Mouse (Mus musculus): Measurements from ENCODE around the gene Efcab11. TPM values are rescaled to one million over a fixed set of nuclear protein-coding genes. Genes with fewer than 3 reads are reported as not detected.

Gene Efcab11
- total and polyA plus RNA-seq, 3 experiments: 7.9 to 12.2 (median 8.0) TPM

DNA sequence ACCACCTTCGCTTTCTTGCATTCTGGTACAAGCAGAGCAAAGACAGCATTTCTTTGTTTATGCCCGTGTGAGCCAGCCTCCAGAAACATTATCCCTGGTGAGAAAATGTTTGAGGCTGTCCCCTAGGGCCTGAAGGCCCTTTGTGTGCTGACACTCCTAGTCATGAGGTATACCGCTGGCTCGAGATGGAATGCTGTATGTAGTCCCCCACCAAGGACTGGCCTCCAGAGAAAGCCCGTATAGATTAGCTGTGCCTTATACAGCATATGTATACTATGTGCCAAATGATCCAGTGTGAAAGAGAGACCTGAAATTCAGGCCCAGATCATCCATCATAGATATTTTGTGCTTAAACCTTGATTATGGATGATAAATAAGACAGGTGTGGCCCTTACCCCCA, 39.5 kb upstream of the Efcab11 start:
- Histone ChIP-seq H3K79me2 (replicated peaks; ENCODE audit: control insufficient read depth, extremely low read depth, insufficient read depth, poor library complexity, severe bottlenecking) (no peaks in the 10 kb centered on the region), H3K4me2 (ENCODE audit: insufficient read depth, low read depth, poor library complexity, severe bottlenecking) (no peak overlapping the region), H3K4me1 (ENCODE audit: control insufficient read depth in 1 of 2, insufficient read depth in 2 of 2) (no peaks in the 10 kb centered on the region), H3K27ac (ENCODE audit: insufficient read depth, low read depth) (no peak overlapping the region), H3K4me3 (replicated peaks in 1 of 3; ENCODE audit: low read depth in 2 of 3, low read length in 2 of 3, poor library complexity in 1 of 3) (no peak overlapping the region), H3K27me3 (replicated peaks) (no peaks in the 10 kb centered on the region), H3K9ac (ENCODE audit: insufficient read depth, low read depth) (no peak overlapping the region), H3K9me3 (replicated peaks; ENCODE audit: low read length) (no peaks in the 10 kb centered on the region), H3K36me3 (replicated peaks in 1 of 2; ENCODE audit: control insufficient read depth in 1 of 2, insufficient read depth in 1 of 2, low read length in 1 of 2) (peaks cover 11 to 87% of the 10 kb centered on the region in 2 experiments)
- no peak for DNase-seq (ENCODE audit: extremely low read depth)
- in situ Hi-C loops (cut with MboI; ENCODE audit: low pct_ligation_motif_present, low pct_unique_long_range_greater_than_20kb, low sequenced_read_pairs): no loop called here
- dilution Hi-C loops (cut with MboI; ENCODE audit: extremely low pct_ligation_motif_present, extremely low pct_unique_long_range_greater_than_20kb, low sequenced_read_pairs): no loop called here
- no peak for TF ChIP-seq NRF1 (IDR thresholded peaks at IDR 0.05; ENCODE audit: low read depth, low read length)
- TF ChIP-seq JUND (conservative IDR thresholded peaks at IDR 0.05; ENCODE audit: low read depth, low read length): no peak
- no peak for TF ChIP-seq SMC3 (IDR thresholded peaks at IDR 0.05; ENCODE audit: low read depth, low read length)
- no peak for TF ChIP-seq NELFE (IDR thresholded peaks at IDR 0.05; ENCODE audit: low read depth, low read length)
- no peak for TF ChIP-seq E2F4 (IDR thresholded peaks at IDR 0.05; ENCODE audit: insufficient replicate concordance, low read depth, low read length)
- no peak for TF ChIP-seq SIN3A (IDR thresholded peaks at IDR 0.05; ENCODE audit: low read length)
- TF ChIP-seq KAT2A (IDR thresholded peaks at IDR 0.05; ENCODE audit: insufficient replicate concordance, low read length): no peak
- TF ChIP-seq ZNF384 (IDR thresholded peaks at IDR 0.05; ENCODE audit: low read depth, low read length): no peak
- no peak for TF ChIP-seq IRF4 (IDR thresholded peaks at IDR 0.05; ENCODE audit: low read depth, low read length)

DNA sequence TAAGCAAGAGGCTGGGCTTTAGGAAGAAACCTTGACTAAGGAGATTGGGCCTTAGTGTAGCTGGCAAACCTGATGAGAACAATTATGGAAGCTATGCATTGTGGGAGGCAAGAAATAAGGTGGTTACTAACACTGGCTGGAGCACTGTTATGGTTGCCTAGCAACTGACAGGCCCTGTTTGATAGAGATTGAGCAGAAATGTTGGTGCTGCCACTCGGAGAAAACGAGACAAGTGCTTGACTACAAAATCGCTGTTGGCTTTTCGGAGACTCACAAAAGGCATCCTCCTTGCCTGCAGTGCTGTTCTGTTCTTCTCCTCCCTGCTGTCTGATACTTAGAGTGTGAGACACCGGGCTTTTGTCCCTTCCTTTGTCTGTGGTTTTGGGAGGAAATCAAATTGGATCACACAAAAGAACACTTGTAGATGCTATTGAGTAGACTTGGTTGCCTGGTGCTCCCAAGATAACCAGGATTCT, 38.9 kb upstream of the Efcab11 start:
- no peaks in the 10 kb centered on the region for H3K9me3 ChIP-seq (replicated peaks; ENCODE audit: low read length)
- H3K27me3 ChIP-seq (replicated peaks): no peaks in the 10 kb centered on the region
- H3K36me3 ChIP-seq (replicated peaks in 1 of 2; ENCODE audit: control insufficient read depth in 1 of 2, insufficient read depth in 1 of 2, low read length in 1 of 2): peaks cover 11 to 91% of the 10 kb centered on the region in 2 experiments
- H3K79me2 ChIP-seq (replicated peaks; ENCODE audit: control insufficient read depth, extremely low read depth, insufficient read depth, poor library complexity, severe bottlenecking): no peaks in the 10 kb centered on the region
- no peak overlapping the region for H3K4me3 ChIP-seq (replicated peaks in 1 of 3; ENCODE audit: low read depth in 2 of 3, low read length in 2 of 3, poor library complexity in 1 of 3)
- H3K4me2 ChIP-seq (ENCODE audit: insufficient read depth, low read depth, poor library complexity, severe bottlenecking): no peak overlapping the region
- no peak for DNase-seq (ENCODE audit: extremely low read depth)
- H3K27ac ChIP-seq (ENCODE audit: insufficient read depth, low read depth): no peak overlapping the region
- TF ChIP-seq ZC3H11A (IDR thresholded peaks at IDR 0.05; ENCODE audit: low read depth, low read length): no peak
- no peak for TF ChIP-seq IRF4 (IDR thresholded peaks at IDR 0.05; ENCODE audit: low read depth, low read length)
- TF ChIP-seq RCOR1 (conservative IDR thresholded peaks at IDR 0.05; ENCODE audit: low read depth, low read length): no peak
- TF ChIP-seq SMC3 (IDR thresholded peaks at IDR 0.05; ENCODE audit: low read depth, low read length): no peak
- no peak for TF ChIP-seq ELF1 (IDR thresholded peaks at IDR 0.05; ENCODE audit: low read depth, low read length)
- no peak for TF ChIP-seq MYC (IDR thresholded peaks at IDR 0.05; ENCODE audit: low read depth, low read length)
- TF ChIP-seq ZNF384 (IDR thresholded peaks at IDR 0.05; ENCODE audit: low read depth, low read length): no peak
- TF ChIP-seq CHD2 (IDR thresholded peaks at IDR 0.05; ENCODE audit: low read length): no peak
- no peak for TF ChIP-seq PAX5 (IDR thresholded peaks at IDR 0.05; ENCODE audit: low read length)
- TF ChIP-seq GABPA (IDR thresholded peaks at IDR 0.05; ENCODE audit: insufficient replicate concordance, low read depth, low read length): no peak
- TF ChIP-seq ZMIZ1 (IDR thresholded peaks at IDR 0.05; ENCODE audit: low read depth, low read length): no peak
- H3K4me1 ChIP-seq (ENCODE audit: control insufficient read depth in 1 of 2, insufficient read depth in 2 of 2): no peaks in the 10 kb centered on the region
- in situ Hi-C loops (cut with MboI; ENCODE audit: low pct_ligation_motif_present, low pct_unique_long_range_greater_than_20kb, low sequenced_read_pairs): no loop called here
- dilution Hi-C loops (cut with MboI; ENCODE audit: extremely low pct_ligation_motif_present, extremely low pct_unique_long_range_greater_than_20kb, low sequenced_read_pairs): no loop called here
- no peak overlapping the region for H3K9ac ChIP-seq (ENCODE audit: insufficient read depth, low read depth)
